In the genomic region with DNA sequence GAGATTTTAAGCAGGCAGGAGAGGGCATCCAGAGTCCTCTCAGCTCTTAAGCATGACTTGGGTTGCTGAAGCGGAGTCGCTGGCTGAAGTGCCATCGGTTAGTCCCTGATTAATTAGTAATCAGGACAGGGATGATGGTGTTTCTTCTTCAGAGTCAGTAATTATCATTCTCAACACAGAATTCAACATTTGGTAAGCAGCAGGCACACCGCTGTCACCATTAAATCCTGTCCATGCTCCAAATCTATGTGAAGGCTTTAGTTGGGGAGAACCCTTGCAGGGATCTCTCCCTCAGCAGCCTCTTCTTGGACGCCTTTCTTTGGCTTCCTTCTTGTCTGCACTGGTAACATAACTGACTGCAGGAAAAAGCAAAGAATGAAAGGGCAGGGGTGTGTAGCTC, we compare ENCODE assay signal across 24 mouse cellular contexts.
DNase-seq lines count a peak whose midpoint lies in the region; ATAC-seq lines count a peak whose summit lies in the region.
"Had no signal": no experiment of that assay in that cellular context is flagged by ENCODE, and none has a peak within 500 bp of the region (broad histone marks: within the 10 kb centered on the region; RNA-seq: fewer than 3 reads in every experiment).

No protein-coding gene starts in this region.

- H3K4me2 ChIP-seq in forebrain, embryonic 14.5 days (ENCODE audit: low read length), result no peak overlapping the region
- no peak overlapping the region for H3K4me2 ChIP-seq in forebrain, embryonic 15.5 days (replicated peaks)
- no peak overlapping the region for H3K4me2 ChIP-seq in midbrain, embryonic 14.5 days (ENCODE audit: low read length)
- H3K4me2 ChIP-seq in hindbrain, embryonic 16.5 days (ENCODE audit: low read length), result no peak overlapping the region
- no peak overlapping the region for H3K4me2 ChIP-seq in neural tube, embryonic 14.5 days (ENCODE audit: low read depth, low read length)
- H3K4me2 ChIP-seq: embryonic facial prominence, embryonic 15.5 days had no signal

- no peak overlapping the region for H3K27ac ChIP-seq in forebrain, embryonic 14.5 days (ENCODE audit: low read depth, low read length)
- no peak overlapping the region for H3K27ac ChIP-seq in forebrain, embryonic 15.5 days (replicated peaks)
- peak overlapping the region; percentile 46; the same call in 1 of the 2 replicates for H3K27ac ChIP-seq in midbrain, embryonic 14.5 days (replicated peaks; ENCODE audit: low read depth, low read length)
- H3K27ac ChIP-seq in midbrain, embryonic 10.5 days (replicated peaks), result no peak overlapping the region
- peak overlapping the region; percentile 24; the same call in 1 of the 2 replicates for H3K27ac ChIP-seq in hindbrain, embryonic 16.5 days (ENCODE audit: low read depth, low read length)
- no peak overlapping the region; the same call in 1 of the 2 replicates for H3K27ac ChIP-seq in neural tube, embryonic 14.5 days (ENCODE audit: low read depth, low read length)
- H3K27ac ChIP-seq: embryonic facial prominence, embryonic 10.5 days; embryonic facial prominence, embryonic 15.5 days; kidney, postnatal 0 days; liver, embryonic 14.5 days; macrophage had no signal

- H3K9me3 ChIP-seq in forebrain, embryonic 14.5 days (replicated peaks; ENCODE audit: control insufficient read depth, low read length), result no peaks in the 10 kb centered on the region
- H3K9me3 ChIP-seq in forebrain, embryonic 15.5 days, result no peaks in the 10 kb centered on the region
- H3K9me3 ChIP-seq in midbrain, embryonic 14.5 days (ENCODE audit: control insufficient read depth, low read length), result no peaks in the 10 kb centered on the region
- no peaks in the 10 kb centered on the region for H3K9me3 ChIP-seq in midbrain, embryonic 10.5 days (replicated peaks)
- H3K9me3 ChIP-seq in hindbrain, embryonic 16.5 days (ENCODE audit: control insufficient read depth, low read length), result no peaks in the 10 kb centered on the region
- no peaks in the 10 kb centered on the region for H3K9me3 ChIP-seq in neural tube, embryonic 14.5 days (ENCODE audit: control insufficient read depth, low read length)
- H3K9me3 ChIP-seq: embryonic facial prominence, embryonic 10.5 days; embryonic facial prominence, embryonic 15.5 days had no signal

- ATAC-seq in forebrain, embryonic 14.5 days, result peak; percentile 18
- no peak for ATAC-seq in forebrain, embryonic 15.5 days (replicated peaks)
- 0 out of 2 replicates have a peak, but pooled peaks have one; percentile 31 for ATAC-seq in midbrain, embryonic 14.5 days (ENCODE audit: low FRiP score, low TSS enrichment)
- ATAC-seq in hindbrain, embryonic 16.5 days, result peak; percentile 88
- ATAC-seq in neural tube, embryonic 14.5 days (ENCODE audit: low read depth), result peak; percentile 34; the same call in 1 of the 2 replicates
- ATAC-seq: forebrain, postnatal 0 days; intestine, embryonic 16.5 days had no signal

- 53% methylated on average over 5 of the region's 5 CpGs for WGBS in forebrain, embryonic 14.5 days
- 33% methylated on average over 5 of the region's 5 CpGs for WGBS in forebrain, embryonic 15.5 days
- WGBS in midbrain, embryonic 14.5 days, result 63% methylated on average over 5 of the region's 5 CpGs
- 85% methylated on average over 5 of the region's 5 CpGs for WGBS in midbrain, embryonic 10.5 days
- WGBS in hindbrain, embryonic 16.5 days, result 41% methylated on average over 5 of the region's 5 CpGs
- 44% methylated on average over 5 of the region's 5 CpGs for WGBS in neural tube, embryonic 14.5 days

- peaks cover 4% of the 10 kb centered on the region; the same call in 1 of the 2 replicates for H3K4me1 ChIP-seq in forebrain, embryonic 14.5 days (ENCODE audit: control insufficient read depth, insufficient read depth, low read length)
- H3K4me1 ChIP-seq in forebrain, embryonic 15.5 days, result peaks cover 6% of the 10 kb centered on the region
- no peaks in the 10 kb centered on the region for H3K4me1 ChIP-seq in midbrain, embryonic 14.5 days (ENCODE audit: control insufficient read depth, insufficient read depth, low read length)
- H3K4me1 ChIP-seq in midbrain, embryonic 10.5 days, result no peaks in the 10 kb centered on the region
- H3K4me1 ChIP-seq in hindbrain, embryonic 16.5 days (ENCODE audit: control insufficient read depth, insufficient read depth, low read depth, low read length), result no peaks in the 10 kb centered on the region
- H3K4me1 ChIP-seq in neural tube, embryonic 14.5 days (ENCODE audit: control insufficient read depth, insufficient read depth, low read length), result no peaks in the 10 kb centered on the region
- H3K4me1 ChIP-seq: embryonic facial prominence, embryonic 10.5 days; embryonic facial prominence, embryonic 15.5 days had no signal

- no peak for DNase-seq in forebrain, embryonic 14.5 days (ENCODE audit: low spot score)
- DNase-seq in midbrain, embryonic 14.5 days, result peak; percentile 23
- no peak for DNase-seq in midbrain, embryonic 10.5 days (ENCODE audit: low spot score)
- DNase-seq in embryo, embryonic 10.5 days (ENCODE audit: low spot score), result no peak
- DNase-seq in embryo, embryonic 11 days, result no peak
- DNase-seq: adrenal gland, postnatal 36 days; cerebellum, adult 9-10 months; forebrain, postnatal 0 days; heart, postnatal 14 days; kidney, adult 8-10 months; layer of hippocampus, postnatal 36 days; liver; lung, adult 2 months; lung, postnatal 10 days; thymus, postnatal 4 days had no signal

- H3K9ac ChIP-seq in forebrain, embryonic 14.5 days (ENCODE audit: low read length), result no peak overlapping the region
- no peak overlapping the region for H3K9ac ChIP-seq in forebrain, embryonic 15.5 days (replicated peaks)
- H3K9ac ChIP-seq in midbrain, embryonic 14.5 days (replicated peaks; ENCODE audit: low read length), result no peak overlapping the region
- H3K9ac ChIP-seq in hindbrain, embryonic 16.5 days (ENCODE audit: low read depth, low read length), result no peak overlapping the region
- H3K9ac ChIP-seq in neural tube, embryonic 14.5 days (replicated peaks; ENCODE audit: low read depth, low read length), result no peak overlapping the region
- H3K9ac ChIP-seq: embryonic facial prominence, embryonic 15.5 days; forebrain, postnatal 0 days; liver, embryonic 14.5 days had no signal

- no peak overlapping the region for H3K4me3 ChIP-seq in forebrain, embryonic 14.5 days (ENCODE audit: low read depth, low read length)
- no peak overlapping the region for H3K4me3 ChIP-seq in forebrain, embryonic 15.5 days
- no peak overlapping the region for H3K4me3 ChIP-seq in midbrain, embryonic 14.5 days (replicated peaks; ENCODE audit: low read depth, low read length)
- H3K4me3 ChIP-seq in midbrain, embryonic 10.5 days, result no peak overlapping the region
- H3K4me3 ChIP-seq in hindbrain, embryonic 16.5 days (ENCODE audit: low read length), result no peak overlapping the region
- no peak overlapping the region for H3K4me3 ChIP-seq in neural tube, embryonic 14.5 days (ENCODE audit: low read depth, low read length)
- H3K4me3 ChIP-seq: embryonic facial prominence, embryonic 10.5 days; embryonic facial prominence, embryonic 15.5 days had no signal

- H3K27me3 ChIP-seq in forebrain, embryonic 14.5 days (replicated peaks; ENCODE audit: control insufficient read depth, insufficient read depth, low read length), result no peaks in the 10 kb centered on the region
- H3K27me3 ChIP-seq in forebrain, embryonic 15.5 days, result no peaks in the 10 kb centered on the region
- no peaks in the 10 kb centered on the region for H3K27me3 ChIP-seq in midbrain, embryonic 14.5 days (ENCODE audit: control insufficient read depth, insufficient read depth, low read length)
- no peaks in the 10 kb centered on the region for H3K27me3 ChIP-seq in midbrain, embryonic 10.5 days (ENCODE audit: low read depth, poor library complexity, severe bottlenecking)
- no peaks in the 10 kb centered on the region for H3K27me3 ChIP-seq in hindbrain, embryonic 16.5 days (replicated peaks; ENCODE audit: control insufficient read depth, insufficient read depth, low read length)
- H3K27me3 ChIP-seq in neural tube, embryonic 14.5 days (ENCODE audit: control insufficient read depth, insufficient read depth, low read length), result no peaks in the 10 kb centered on the region
- H3K27me3 ChIP-seq: embryonic facial prominence, embryonic 15.5 days had no signal

- H3K36me3 ChIP-seq in forebrain, embryonic 14.5 days (ENCODE audit: control insufficient read depth, insufficient read depth, low read length), result no peaks in the 10 kb centered on the region
- H3K36me3 ChIP-seq in forebrain, embryonic 15.5 days, result no peaks in the 10 kb centered on the region
- H3K36me3 ChIP-seq in midbrain, embryonic 14.5 days (ENCODE audit: control insufficient read depth, insufficient read depth, low read length), result no peaks in the 10 kb centered on the region
- no peaks in the 10 kb centered on the region for H3K36me3 ChIP-seq in midbrain, embryonic 10.5 days
- H3K36me3 ChIP-seq in hindbrain, embryonic 16.5 days (ENCODE audit: control insufficient read depth, insufficient read depth, low read length), result no peaks in the 10 kb centered on the region
- no peaks in the 10 kb centered on the region for H3K36me3 ChIP-seq in neural tube, embryonic 14.5 days (ENCODE audit: control insufficient read depth, insufficient read depth, low read length)
- H3K36me3 ChIP-seq: embryonic facial prominence, embryonic 10.5 days; embryonic facial prominence, embryonic 15.5 days had no signal

Comparison
In these comparisons a context has a peak if more than half of its experiments do, and no peak if none do; other contexts are left out.
1. H3K27ac ChIP-seq: peak in midbrain, embryonic 14.5 days (single experiment) and hindbrain, embryonic 16.5 days (single experiment); none in forebrain, embryonic 14.5 days (single experiment), forebrain, embryonic 15.5 days (single experiment), midbrain, embryonic 10.5 days (single experiment) and neural tube, embryonic 14.5 days (single experiment).